In the genomic region with DNA sequence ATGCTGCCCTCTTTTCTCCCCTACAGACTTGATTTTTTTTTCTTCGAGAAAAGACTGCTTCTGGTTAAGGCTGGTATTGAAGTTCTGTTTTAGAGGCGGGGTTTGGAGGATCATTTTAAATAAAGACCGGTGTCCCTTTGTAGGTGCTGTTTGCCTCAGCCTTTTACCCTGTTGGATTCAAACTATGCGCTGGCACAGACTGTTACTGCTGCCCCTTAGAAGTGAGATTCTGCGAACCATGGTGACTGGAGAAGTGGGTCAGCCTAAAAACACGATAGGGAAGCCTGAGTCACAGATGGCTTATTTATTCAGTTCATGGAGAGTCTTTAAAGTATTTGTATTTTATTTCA, we compare ENCODE assay signal across 9 mouse cellular contexts. TPM values are rescaled to one million over a fixed set of nuclear protein-coding genes. Genes with fewer than 3 reads are reported as not detected.
A peak's percentile ranks its signal among the peaks of the same experiment; 100 is the strongest.
DNase-seq lines count a peak whose midpoint lies in the region; ATAC-seq and TF ChIP-seq lines count a peak whose summit lies in the region.
"Had no signal": no experiment of that assay in that cellular context is flagged by ENCODE, and none has a peak within 500 bp of the region (broad histone marks: within the 10 kb centered on the region; RNA-seq: fewer than 3 reads in every experiment).

No protein-coding gene starts in this region.

- peak overlapping the region; percentile 79 for H3K9ac ChIP-seq in CH12.LX (ENCODE audit: insufficient read depth, low read depth)
- peak overlapping the region; percentile 74 for H3K9ac ChIP-seq in embryonic facial prominence, embryonic 11.5 days (replicated peaks; ENCODE audit: low read length)
- peak overlapping the region; percentile 83 for H3K9ac ChIP-seq in hindbrain, postnatal 0 days (replicated peaks; ENCODE audit: low read length)
- peak overlapping the region; percentile 75 for H3K9ac ChIP-seq in midbrain, embryonic 11.5 days (ENCODE audit: low read length)

- H3K4me1 ChIP-seq in CH12.LX (ENCODE audit: control insufficient read depth in 1 of 2, insufficient read depth in 2 of 2), result peaks cover 0 to 17% of the 10 kb centered on the region in 2 experiments; a peak in 2 of 4 replicates
- H3K4me1 ChIP-seq in embryonic facial prominence, embryonic 11.5 days (ENCODE audit: control insufficient read depth, insufficient read depth, low read length), result 0 out of 2 replicates have a peak, but pooled peaks cover 4% of the 10 kb centered on the region
- peaks cover 4% of the 10 kb centered on the region for H3K4me1 ChIP-seq in hindbrain, postnatal 0 days (ENCODE audit: insufficient read depth, low read length)
- peaks cover 11% of the 10 kb centered on the region for H3K4me1 ChIP-seq in midbrain, embryonic 11.5 days (ENCODE audit: control insufficient read depth, insufficient read depth, low read length)

- TF ChIP-seq POLR2A in CH12.LX (IDR thresholded peaks at IDR 0.05; ENCODE audit: low read depth, low read length), result no peak

- no peak overlapping the region for H3K27ac ChIP-seq in CH12.LX (ENCODE audit: insufficient read depth, low read depth)
- no peak overlapping the region for H3K27ac ChIP-seq in embryonic facial prominence, embryonic 11.5 days (replicated peaks; ENCODE audit: low read depth, low read length)
- peak overlapping the region; percentile 98 for H3K27ac ChIP-seq in hindbrain, postnatal 0 days
- H3K27ac ChIP-seq in midbrain, embryonic 11.5 days (ENCODE audit: low read depth, low read length), result no peak overlapping the region

- peak overlapping the region; percentile 60 to 88 (median 87) for H3K4me3 ChIP-seq in CH12.LX (replicated peaks in 1 of 3; ENCODE audit: low read depth in 2 of 3, low read length in 2 of 3, poor library complexity in 1 of 3)
- H3K4me3 ChIP-seq in embryonic facial prominence, embryonic 11.5 days (ENCODE audit: low read depth, low read length), result peak overlapping the region; percentile 85
- H3K4me3 ChIP-seq in hindbrain, postnatal 0 days (ENCODE audit: low read length), result peak overlapping the region; percentile 95
- H3K4me3 ChIP-seq in midbrain, embryonic 11.5 days (ENCODE audit: low read depth, low read length), result peak overlapping the region; percentile 61

- no peak for TF ChIP-seq EP300 in CH12.LX (IDR thresholded peaks at IDR 0.05; ENCODE audit: low read length)

- peak overlapping the region; percentile 33 for H3K4me2 ChIP-seq in CH12.LX (ENCODE audit: insufficient read depth, low read depth, poor library complexity, severe bottlenecking)
- H3K4me2 ChIP-seq in embryonic facial prominence, embryonic 11.5 days (ENCODE audit: low read depth, low read length), result peak overlapping the region; percentile 88
- H3K4me2 ChIP-seq in hindbrain, postnatal 0 days (ENCODE audit: low read depth, low read length), result peak overlapping the region; percentile 65
- peak overlapping the region; percentile 83 for H3K4me2 ChIP-seq in midbrain, embryonic 11.5 days

- peak; percentile 60 for DNase-seq in cerebellum, adult 9-10 months
- no peak for DNase-seq in CH12.LX (ENCODE audit: extremely low read depth)
- no peak for DNase-seq in embryonic facial prominence, embryonic 11.5 days (ENCODE audit: low spot score)
- no peak for DNase-seq in hindbrain, postnatal 0 days (ENCODE audit: low spot score)
- no peak for DNase-seq in midbrain, embryonic 11.5 days (ENCODE audit: low spot score, missing footprints)
- no peak for DNase-seq in layer of hippocampus, postnatal 10 days (ENCODE audit: low spot score in 2 of 2)
- DNase-seq in layer of hippocampus, postnatal 36 days, result no peak

- 2% methylated on average over 6 of the region's 6 CpGs for WGBS in embryonic facial prominence, embryonic 11.5 days
- WGBS in hindbrain, postnatal 0 days, result under 1% methylated on average over 6 of the region's 6 CpGs
- WGBS in midbrain, embryonic 11.5 days, result 2% methylated on average over 6 of the region's 6 CpGs

- ATAC-seq in cerebellum, adult (ENCODE audit: insufficient number of reproducible peaks, low FRiP score, low TSS enrichment), result no peak
- ATAC-seq in embryonic facial prominence, embryonic 11.5 days (replicated peaks; ENCODE audit: insufficient number of reproducible peaks, low FRiP score, low TSS enrichment, low read depth), result no peak
- no peak for ATAC-seq in hindbrain, postnatal 0 days
- no peak for ATAC-seq in midbrain, embryonic 11.5 days (ENCODE audit: low FRiP score)

- dilution Hi-C loops in CH12.LX (cut with MboI; ENCODE audit: extremely low pct_ligation_motif_present, extremely low pct_unique_long_range_greater_than_20kb, low sequenced_read_pairs), result no loop called here

- no peak for TF ChIP-seq RAD21 in CH12.LX (IDR thresholded peaks at IDR 0.05; ENCODE audit: low read depth, low read length)

- no peaks in the 10 kb centered on the region for H3K27me3 ChIP-seq in CH12.LX (replicated peaks)
- no peaks in the 10 kb centered on the region for H3K27me3 ChIP-seq in embryonic facial prominence, embryonic 11.5 days (ENCODE audit: control insufficient read depth, insufficient read depth, low read length)
- no peaks in the 10 kb centered on the region for H3K27me3 ChIP-seq in hindbrain, postnatal 0 days (ENCODE audit: insufficient read depth, low read length)
- H3K27me3 ChIP-seq in midbrain, embryonic 11.5 days (ENCODE audit: control insufficient read depth, insufficient read depth, low read length), result no peaks in the 10 kb centered on the region

- no peaks in the 10 kb centered on the region for H3K9me3 ChIP-seq in CH12.LX (replicated peaks; ENCODE audit: low read length)
- H3K9me3 ChIP-seq in embryonic facial prominence, embryonic 11.5 days (replicated peaks; ENCODE audit: control insufficient read depth, low read length), result no peaks in the 10 kb centered on the region
- H3K9me3 ChIP-seq in hindbrain, postnatal 0 days (ENCODE audit: low read length), result no peaks in the 10 kb centered on the region
- H3K9me3 ChIP-seq in midbrain, embryonic 11.5 days (ENCODE audit: control insufficient read depth, low read length), result no peaks in the 10 kb centered on the region

- TF ChIP-seq CTCF in CH12.LX (conservative IDR thresholded peaks at IDR 0.05 in 1 of 2, IDR thresholded peaks at IDR 0.05 in 1 of 2; ENCODE audit: low read depth in 2 of 2, low read length in 2 of 2), result no peak
- no peak for TF ChIP-seq CTCF in hindbrain, postnatal 0 days (IDR thresholded peaks at IDR 0.05; ENCODE audit: low read depth)

- in situ Hi-C loops in CH12.LX (cut with MboI; ENCODE audit: low pct_ligation_motif_present, low pct_unique_long_range_greater_than_20kb, low sequenced_read_pairs), result no loop called here

- H3K79me2 ChIP-seq in CH12.LX (replicated peaks; ENCODE audit: control insufficient read depth, extremely low read depth, insufficient read depth, poor library complexity, severe bottlenecking), result 0 out of 2 replicates have a peak, but pooled peaks cover 4% of the 10 kb centered on the region

- H3K36me3 ChIP-seq in CH12.LX (replicated peaks in 1 of 2; ENCODE audit: control insufficient read depth in 1 of 2, insufficient read depth in 1 of 2, low read length in 1 of 2), result no peaks in the 10 kb centered on the region
- no peaks in the 10 kb centered on the region for H3K36me3 ChIP-seq in embryonic facial prominence, embryonic 11.5 days (replicated peaks; ENCODE audit: control insufficient read depth, insufficient read depth, low read depth, low read length)
- H3K36me3 ChIP-seq in hindbrain, postnatal 0 days (ENCODE audit: insufficient read depth, low read length), result no peaks in the 10 kb centered on the region
- H3K36me3 ChIP-seq in midbrain, embryonic 11.5 days (ENCODE audit: control insufficient read depth, insufficient read depth, low read length), result no peaks in the 10 kb centered on the region

TF ChIP-seq in CH12.LX, 34 proteins besides CTCF, POLR2A, EP300 and RAD21 (continues in another document):
- TF ChIP-seq USF2 (conservative IDR thresholded peaks at IDR 0.05; ENCODE audit: low read depth, low read length), result no peak
- TF ChIP-seq GABPA (IDR thresholded peaks at IDR 0.05; ENCODE audit: insufficient replicate concordance, low read depth, low read length), result no peak
- TF ChIP-seq SIN3A (IDR thresholded peaks at IDR 0.05; ENCODE audit: low read length), result no peak
- TF ChIP-seq ZNF384 (IDR thresholded peaks at IDR 0.05; ENCODE audit: low read depth, low read length), result no peak
- no peak for TF ChIP-seq RCOR1 (conservative IDR thresholded peaks at IDR 0.05; ENCODE audit: low read depth, low read length)
- no peak for TF ChIP-seq ETS1 (conservative IDR thresholded peaks at IDR 0.05; ENCODE audit: low read depth, low read length)
- no peak for TF ChIP-seq CHD1 (IDR thresholded peaks at IDR 0.05; ENCODE audit: low read depth, low read length)

RNA-seq across cellular contexts. Expression of a gene that starts 1.1 kb away (rescaled TPM):
- 10.0 and 11.6 TPM in 2 replicates for total RNA-seq in CH12.LX (2012; rRNA removed)
- total RNA-seq in CH12.LX (2014; rRNA removed), result 15.8 and 15.9 TPM in 2 replicates
- polyA plus RNA-seq in CH12.LX (2012; ENCODE audit: insufficient read length, low read depth), result 15.6 TPM in 2 replicates
- 46.0 and 46.1 TPM in 2 replicates for polyA plus RNA-seq in embryonic facial prominence, embryonic 11.5 days (2014; fragmentation: Nextera tagmentation; extraction: Ambion mirVana)
- 55.2 and 69.3 TPM in 2 replicates for total RNA-seq in hindbrain, postnatal 0 days (2014; rRNA removed)
- 104 and 106 TPM in 2 replicates for polyA plus RNA-seq in hindbrain, postnatal 0 days (2015; fragmentation: Nextera tagmentation; extraction: Ambion mirVana)
- polyA plus RNA-seq in midbrain, embryonic 11.5 days (2014; fragmentation: Nextera tagmentation; extraction: Ambion mirVana), result 69.3 and 69.8 TPM in 2 replicates
- 10 to 100 TPM; 76.4 to 78.5 TPM for total RNA-seq in layer of hippocampus, postnatal 10 days (2021)
- total RNA-seq in layer of hippocampus, postnatal 36 days (2021), result 10 to 100 TPM; 89.4 to 98.0 TPM

RNA-seq across cellular contexts. Expression of a gene that starts 47.3 kb away (rescaled TPM):
- 26.6 and 31.6 TPM in 2 replicates for total RNA-seq in CH12.LX (2012; rRNA removed)
- 33.7 and 38.9 TPM in 2 replicates for total RNA-seq in CH12.LX (2014; rRNA removed)
- polyA plus RNA-seq in CH12.LX (2012; ENCODE audit: insufficient read length, low read depth), result 25.4 and 27.8 TPM in 2 replicates
- polyA plus RNA-seq in embryonic facial prominence, embryonic 11.5 days (2014; fragmentation: Nextera tagmentation; extraction: Ambion mirVana), result 22.2 and 22.4 TPM in 2 replicates
- total RNA-seq in hindbrain, postnatal 0 days (2014; rRNA removed), result 7.0 and 8.7 TPM in 2 replicates
- polyA plus RNA-seq in hindbrain, postnatal 0 days (2015; fragmentation: Nextera tagmentation; extraction: Ambion mirVana), result 7.1 and 8.6 TPM in 2 replicates
- polyA plus RNA-seq in midbrain, embryonic 11.5 days (2014; fragmentation: Nextera tagmentation; extraction: Ambion mirVana), result 24.9 and 25.6 TPM in 2 replicates
- 1 to 10 TPM; 8.6 to 9.1 TPM for total RNA-seq in layer of hippocampus, postnatal 10 days (2021)
- 10 to 100 TPM in 1 of 2 experiments, 1 to 10 TPM in 1; 8.4 to 11.9 TPM for total RNA-seq in layer of hippocampus, postnatal 36 days (2021)

RNA-seq across cellular contexts. Expression of a gene that starts 50.8 kb away (rescaled TPM):
- total RNA-seq in CH12.LX (2012; rRNA removed) (0.30 TPM in 1 of 2 replicates, not detected in the other), CH12.LX (2014; rRNA removed) (not detected in 2 replicates)
- polyA plus RNA-seq in CH12.LX (2012; ENCODE audit: insufficient read length, low read depth), result not detected in 2 replicates
- 0.43 and 0.74 TPM in 2 replicates for polyA plus RNA-seq in embryonic facial prominence, embryonic 11.5 days (2014; fragmentation: Nextera tagmentation; extraction: Ambion mirVana)
- 3.0 TPM in 1 of 2 replicates, not detected in the other for total RNA-seq in hindbrain, postnatal 0 days (2014; rRNA removed)
- polyA plus RNA-seq in hindbrain, postnatal 0 days (2015; fragmentation: Nextera tagmentation; extraction: Ambion mirVana), result 9.0 and 9.2 TPM in 2 replicates
- polyA plus RNA-seq in midbrain, embryonic 11.5 days (2014; fragmentation: Nextera tagmentation; extraction: Ambion mirVana), result 0.66 and 0.68 TPM in 2 replicates
- 1 to 10 TPM; 1.9 to 2.0 TPM for total RNA-seq in layer of hippocampus, postnatal 10 days (2021)
- 1 to 10 TPM; 1.6 to 2.4 TPM for total RNA-seq in layer of hippocampus, postnatal 36 days (2021)
- total RNA-seq: hematopoietic stem cell, adult 5-6 weeks had no signal

Comparison
In these comparisons a context has a peak if more than half of its experiments do, and no peak if none do; other contexts are left out.
1. H3K4me2 ChIP-seq: peak in every context shown above with its lines; median percentile 88 in embryonic facial prominence, embryonic 11.5 days; 83 in midbrain, embryonic 11.5 days; 65 in hindbrain, postnatal 0 days; 33 in CH12.LX.